Mouse (Mus musculus): ENCODE results near the gene 1700030K09Rik. TPM values are rescaled to one million over a fixed set of nuclear protein-coding genes. Genes with fewer than 3 reads are reported as not detected.
A peak's percentile ranks its signal among the peaks of the same experiment; 100 is the strongest.

The 1700030K09Rik gene
- polyA plus RNA-seq, 1 experiment from 2014 or later: 17.0 TPM

GRCm38 (mm10) chr8:72495411-72496111 is 51.9 kb downstream of the 1700030K09Rik start:
- no peak overlapping the region for H3K9ac ChIP-seq (replicated peaks; ENCODE audit: low read length)
- H3K4me2 ChIP-seq (ENCODE audit: low read length): no peak overlapping the region
- peaks cover 22% of the 10 kb centered on the region for H3K4me1 ChIP-seq (ENCODE audit: control insufficient read depth, insufficient read depth, low read length)
- H3K27me3 ChIP-seq (ENCODE audit: control insufficient read depth, insufficient read depth, low read length): no peaks in the 10 kb centered on the region
- ATAC-seq (ENCODE audit: low FRiP score, low TSS enrichment): no peak
- no peak overlapping the region for H3K4me3 ChIP-seq (replicated peaks; ENCODE audit: low read depth, low read length)
- no peak for DNase-seq
- H3K9me3 ChIP-seq (ENCODE audit: control insufficient read depth, low read length): no peaks in the 10 kb centered on the region
- H3K27ac ChIP-seq (replicated peaks; ENCODE audit: low read depth, low read length): no peak overlapping the region
- WGBS: 90% methylated on average over 23 of the region's 23 CpGs
- peaks cover 23% of the 10 kb centered on the region for H3K36me3 ChIP-seq (ENCODE audit: control insufficient read depth, insufficient read depth, low read length)

GRCm38 (mm10) chr8:72496217-72496616 is 52.5 kb downstream of the 1700030K09Rik start:
- H3K36me3 ChIP-seq (ENCODE audit: control insufficient read depth, insufficient read depth, low read length): peaks cover 23% of the 10 kb centered on the region
- H3K4me1 ChIP-seq (ENCODE audit: control insufficient read depth, insufficient read depth, low read length): peaks cover 20% of the 10 kb centered on the region
- H3K27ac ChIP-seq (replicated peaks; ENCODE audit: low read depth, low read length): no peak overlapping the region
- H3K4me3 ChIP-seq (replicated peaks; ENCODE audit: low read depth, low read length): no peak overlapping the region
- H3K9me3 ChIP-seq (ENCODE audit: control insufficient read depth, low read length): no peaks in the 10 kb centered on the region
- WGBS: 88% methylated on average over 19 of the region's 19 CpGs
- H3K4me2 ChIP-seq (ENCODE audit: low read length): no peak overlapping the region
- ATAC-seq (ENCODE audit: low FRiP score, low TSS enrichment) (no peak), DNase-seq (no peak)
- no peak overlapping the region for H3K9ac ChIP-seq (replicated peaks; ENCODE audit: low read length)
- H3K27me3 ChIP-seq (ENCODE audit: control insufficient read depth, insufficient read depth, low read length): no peaks in the 10 kb centered on the region

- no peak overlapping the region for H3K9ac ChIP-seq (replicated peaks; ENCODE audit: low read length)
- no peak overlapping the region for H3K4me3 ChIP-seq (replicated peaks; ENCODE audit: low read depth, low read length)
- ATAC-seq (ENCODE audit: low FRiP score, low TSS enrichment): no peak
- H3K27me3 ChIP-seq (ENCODE audit: control insufficient read depth, insufficient read depth, low read length): no peaks in the 10 kb centered on the region
- peaks cover 15% of the 10 kb centered on the region for H3K4me1 ChIP-seq (ENCODE audit: control insufficient read depth, insufficient read depth, low read length)
- no peak overlapping the region for H3K4me2 ChIP-seq (ENCODE audit: low read length)
- H3K9me3 ChIP-seq (ENCODE audit: control insufficient read depth, low read length): no peaks in the 10 kb centered on the region
- DNase-seq: no peak
- H3K36me3 ChIP-seq (ENCODE audit: control insufficient read depth, insufficient read depth, low read length): peaks cover 23% of the 10 kb centered on the region
- WGBS: 90% methylated on average over 1 of the region's 1 CpGs
- H3K27ac ChIP-seq (replicated peaks; ENCODE audit: low read depth, low read length): no peak overlapping the region
These were observed 54.2 kb downstream of the 1700030K09Rik start for GRCm38 (mm10) chr8:72497911-72498310.

GRCm38 (mm10) chr8:72498527-72498926 is 54.8 kb downstream of the 1700030K09Rik start:
- Histone ChIP-seq H3K9ac (replicated peaks; ENCODE audit: low read length) (no peak overlapping the region), H3K9me3 (ENCODE audit: control insufficient read depth, low read length) (no peaks in the 10 kb centered on the region), H3K36me3 (ENCODE audit: control insufficient read depth, insufficient read depth, low read length) (peaks cover 23% of the 10 kb centered on the region), H3K27ac (replicated peaks; ENCODE audit: low read depth, low read length) (no peak overlapping the region), H3K4me1 (ENCODE audit: control insufficient read depth, insufficient read depth, low read length) (peaks cover 11% of the 10 kb centered on the region), H3K4me3 (replicated peaks; ENCODE audit: low read depth, low read length) (no peak overlapping the region), H3K4me2 (ENCODE audit: low read length) (no peak overlapping the region), H3K27me3 (ENCODE audit: control insufficient read depth, insufficient read depth, low read length) (no peaks in the 10 kb centered on the region)
- no peak for ATAC-seq (ENCODE audit: low FRiP score, low TSS enrichment)
- WGBS: 94% methylated on average over 4 of the region's 4 CpGs
- DNase-seq: no peak

GRCm38 (mm10) chr8:72499521-72500284 is 56.0 kb downstream of the 1700030K09Rik start:
- 93% methylated on average over 2 of the region's 2 CpGs for WGBS
- DNase-seq: no peak
- Histone ChIP-seq H3K4me1 (ENCODE audit: control insufficient read depth, insufficient read depth, low read length) (no peaks in the 10 kb centered on the region), H3K4me3 (replicated peaks; ENCODE audit: low read depth, low read length) (no peak overlapping the region), H3K27me3 (ENCODE audit: control insufficient read depth, insufficient read depth, low read length) (no peaks in the 10 kb centered on the region), H3K4me2 (ENCODE audit: low read length) (no peak overlapping the region), H3K9me3 (ENCODE audit: control insufficient read depth, low read length) (no peaks in the 10 kb centered on the region), H3K27ac (replicated peaks; ENCODE audit: low read depth, low read length) (no peak overlapping the region), H3K36me3 (ENCODE audit: control insufficient read depth, insufficient read depth, low read length) (peaks cover 20% of the 10 kb centered on the region), H3K9ac (replicated peaks; ENCODE audit: low read length) (no peak overlapping the region)
- no peak for ATAC-seq (ENCODE audit: low FRiP score, low TSS enrichment)

- Histone ChIP-seq H3K9ac (replicated peaks; ENCODE audit: low read length) (no peak overlapping the region), H3K4me1 (ENCODE audit: control insufficient read depth, insufficient read depth, low read length) (no peaks in the 10 kb centered on the region), H3K36me3 (ENCODE audit: control insufficient read depth, insufficient read depth, low read length) (peaks cover 12% of the 10 kb centered on the region), H3K27ac (replicated peaks; ENCODE audit: low read depth, low read length) (no peak overlapping the region), H3K27me3 (ENCODE audit: control insufficient read depth, insufficient read depth, low read length) (no peaks in the 10 kb centered on the region), H3K4me2 (ENCODE audit: low read length) (no peak overlapping the region), H3K9me3 (ENCODE audit: control insufficient read depth, low read length) (no peaks in the 10 kb centered on the region), H3K4me3 (replicated peaks; ENCODE audit: low read depth, low read length) (no peak overlapping the region)
- ATAC-seq (ENCODE audit: low FRiP score, low TSS enrichment) (no peak), DNase-seq (no peak)
- 96% methylated on average over 1 of the region's 1 CpGs for WGBS
These were observed 56.8 kb downstream of the 1700030K09Rik start for GRCm38 (mm10) chr8:72500521-72500931.

- no peak for ATAC-seq (ENCODE audit: low FRiP score, low TSS enrichment)
- H3K4me2 ChIP-seq (ENCODE audit: low read length): no peak overlapping the region
- no peak overlapping the region for H3K9ac ChIP-seq (replicated peaks; ENCODE audit: low read length)
- no peak overlapping the region for H3K4me3 ChIP-seq (replicated peaks; ENCODE audit: low read depth, low read length)
- H3K36me3 ChIP-seq (ENCODE audit: control insufficient read depth, insufficient read depth, low read length): no peaks in the 10 kb centered on the region; the same call in 1 of the 2 replicates
- no peak for DNase-seq
- H3K27me3 ChIP-seq (ENCODE audit: control insufficient read depth, insufficient read depth, low read length): no peaks in the 10 kb centered on the region
- no peak overlapping the region for H3K27ac ChIP-seq (replicated peaks; ENCODE audit: low read depth, low read length)
- no peaks in the 10 kb centered on the region for H3K9me3 ChIP-seq (ENCODE audit: control insufficient read depth, low read length)
- H3K4me1 ChIP-seq (ENCODE audit: control insufficient read depth, insufficient read depth, low read length): no peaks in the 10 kb centered on the region
These were observed 60.5 kb downstream of the 1700030K09Rik start for GRCm38 (mm10) chr8:72504137-72504536.

- H3K9me3 ChIP-seq (ENCODE audit: control insufficient read depth, low read length): no peaks in the 10 kb centered on the region
- ATAC-seq (ENCODE audit: low FRiP score, low TSS enrichment): no peak
- DNase-seq: no peak
- no peaks in the 10 kb centered on the region for H3K27me3 ChIP-seq (ENCODE audit: control insufficient read depth, insufficient read depth, low read length)
- no peak overlapping the region for H3K27ac ChIP-seq (replicated peaks; ENCODE audit: low read depth, low read length)
- no peaks in the 10 kb centered on the region for H3K4me1 ChIP-seq (ENCODE audit: control insufficient read depth, insufficient read depth, low read length)
- H3K4me2 ChIP-seq (ENCODE audit: low read length): no peak overlapping the region
- 0 out of 2 replicates have a peak overlapping the region, but pooled peaks have one; percentile 4 for H3K9ac ChIP-seq (replicated peaks; ENCODE audit: low read length)
- H3K4me3 ChIP-seq (replicated peaks; ENCODE audit: low read depth, low read length): no peak overlapping the region
- H3K36me3 ChIP-seq (ENCODE audit: control insufficient read depth, insufficient read depth, low read length): no peaks in the 10 kb centered on the region; the same call in 1 of the 2 replicates
These were observed 61.1 kb downstream of the 1700030K09Rik start for GRCm38 (mm10) chr8:72504637-72505314.

Data from midbrain, embryonic 14.5 days (tissue).